Mouse (Mus musculus) intestine, postnatal 0 days (tissue): Measurements from ENCODE around the gene H2-DMb1. TPM values are rescaled to one million over a fixed set of nuclear protein-coding genes. Genes with fewer than 3 reads are reported as not detected.

Source experiments
- ATAC-seq: fragments of 200-750 bp; cut with Nextera tagmentation; 2 replicates; pipeline ENCODE4 v1.8.0; 2017; ENCODE audit warnings: mild to moderate bottlenecking, moderate TSS enrichment, moderate library complexity
- H3K27ac ChIP-seq: fragments of 300-500 bp; sonication (generic); 2 replicates; pipeline ENCODE4 v1.5.1; 2014; ENCODE audit warnings: mild to moderate bottlenecking, low read depth, low read length, moderate library complexity
- H3K27me3 ChIP-seq: fragments of 300-500 bp; sonication (generic); replicated peaks from 2 replicates; pipeline ENCODE4 v1.6.1; 2014; ENCODE audit warnings: low read length, mixed read lengths; ENCODE audit not compliant: control insufficient read depth, insufficient read depth
- H3K36me3 ChIP-seq: fragments of 300-500 bp; sonication (generic); 2 replicates; pipeline ENCODE4 v1.6.1; 2014; ENCODE audit warnings: mild to moderate bottlenecking, moderate library complexity; ENCODE audit not compliant: control insufficient read depth, insufficient read depth
- H3K4me1 ChIP-seq: fragments of 300-500 bp; sonication (generic); replicated peaks from 2 replicates; pipeline ENCODE4 v1.6.1; 2014; ENCODE audit warnings: antibody characterized with exemption, low read length, mixed read lengths; ENCODE audit not compliant: control insufficient read depth, insufficient read depth
- H3K4me2 ChIP-seq: fragments of 300-500 bp; sonication (generic); replicated peaks from 2 replicates; pipeline ENCODE4 v1.6.1; 2014; ENCODE audit warnings: low read depth, mild to moderate bottlenecking, moderate library complexity
- H3K4me3 ChIP-seq: fragments of 300-500 bp; sonication (generic); 2 replicates; pipeline ENCODE4 v1.5.1; 2014; ENCODE audit warnings: low read depth, low read length
- H3K9ac ChIP-seq: fragments of 300-500 bp; sonication (generic); 2 replicates; pipeline ENCODE4 v1.6.1; 2014; ENCODE audit warnings: mild to moderate bottlenecking, low read depth, low read length
- H3K9me3 ChIP-seq: fragments of 300-500 bp; sonication (generic); 2 replicates; pipeline ENCODE4 v1.6.1; 2016; ENCODE audit warnings: mixed run types; ENCODE audit not compliant: control insufficient read depth
- CTCF ChIP-seq: sonication (generic); IDR thresholded peaks from 2 replicates; pipeline ENCODE4 v1.5.1; 2016; ENCODE audit warnings: low read depth, mild to moderate bottlenecking, control low read depth, antibody characterized with exemption, moderate library complexity
- WGBS: fragments of 180-500 bp; shearing (Covaris S2); extraction: QIAGEN DNeasy Blood & Tissue Kit; methylation state at CpG from one replicate; pipeline ENCODE4 v1.1.7; 2014; 5-methylcytosine and 5-hydroxymethylcytosine counted together
- polyA plus RNA-seq: library from polyadenylated mRNA; unstranded; fragments of >200 nt; fragmentation: Nextera tagmentation; extraction: Ambion mirVana; gene quantifications from 2 replicates; pipeline ENCODE4 v1.2.1, GENCODE M21; 2015

H2-DMb1 gene
- polyA plus RNA-seq, 1 experiment from 2014 or later, result 5.1 TPM

DNA sequence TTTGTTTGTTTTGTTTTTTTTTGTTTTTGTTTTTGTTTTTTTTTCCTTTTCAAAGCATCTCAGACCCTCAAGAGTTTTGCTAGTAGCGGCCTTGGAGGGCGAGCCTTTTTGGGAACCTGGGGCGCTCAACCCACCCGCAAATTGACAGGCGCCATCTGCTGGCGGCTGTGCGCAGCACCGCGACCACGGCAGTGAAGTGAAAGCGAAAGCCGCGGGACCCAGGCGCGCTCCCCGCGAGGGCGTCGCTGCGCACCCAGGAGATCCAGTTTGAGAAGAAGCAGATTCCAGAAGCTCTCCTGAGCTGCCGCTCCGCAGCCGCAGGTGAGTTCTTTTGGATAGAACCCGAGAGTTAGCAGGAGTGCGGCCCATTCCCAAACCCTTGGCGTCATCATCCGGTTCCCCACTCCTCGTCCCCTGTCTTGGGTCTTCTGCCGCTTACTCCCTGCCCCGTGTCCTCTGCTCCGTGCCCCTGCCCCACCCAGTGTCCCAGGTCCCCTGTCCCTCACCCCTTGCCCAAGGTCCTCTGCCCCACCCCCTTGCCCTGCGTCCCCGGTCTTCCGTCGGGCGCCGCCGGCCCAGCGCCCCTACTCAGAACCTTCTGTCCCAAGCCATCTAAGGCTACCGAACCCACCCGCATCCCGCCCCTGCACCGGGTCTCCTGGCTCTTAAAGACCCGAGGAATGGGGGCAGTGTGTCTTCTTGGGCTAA lies 51.6 kb downstream of the H2-DMb1 start:
- no peaks in the 10 kb centered on the region for H3K9me3 ChIP-seq
- peak overlapping the region; percentile 53 for H3K9ac ChIP-seq
- H3K36me3 ChIP-seq, result no peaks in the 10 kb centered on the region
- peak overlapping the region; percentile 74 for H3K4me2 ChIP-seq
- no peaks in the 10 kb centered on the region for H3K4me1 ChIP-seq
- TF ChIP-seq CTCF, result peak; percentile 91
- H3K4me3 ChIP-seq, result peak overlapping the region; percentile 66
- peak; percentile 50 for ATAC-seq
- no peaks in the 10 kb centered on the region for H3K27me3 ChIP-seq
- no peak overlapping the region for H3K27ac ChIP-seq
- WGBS, result under 1% methylated on average over 44 of the region's 44 CpGs

DNA sequence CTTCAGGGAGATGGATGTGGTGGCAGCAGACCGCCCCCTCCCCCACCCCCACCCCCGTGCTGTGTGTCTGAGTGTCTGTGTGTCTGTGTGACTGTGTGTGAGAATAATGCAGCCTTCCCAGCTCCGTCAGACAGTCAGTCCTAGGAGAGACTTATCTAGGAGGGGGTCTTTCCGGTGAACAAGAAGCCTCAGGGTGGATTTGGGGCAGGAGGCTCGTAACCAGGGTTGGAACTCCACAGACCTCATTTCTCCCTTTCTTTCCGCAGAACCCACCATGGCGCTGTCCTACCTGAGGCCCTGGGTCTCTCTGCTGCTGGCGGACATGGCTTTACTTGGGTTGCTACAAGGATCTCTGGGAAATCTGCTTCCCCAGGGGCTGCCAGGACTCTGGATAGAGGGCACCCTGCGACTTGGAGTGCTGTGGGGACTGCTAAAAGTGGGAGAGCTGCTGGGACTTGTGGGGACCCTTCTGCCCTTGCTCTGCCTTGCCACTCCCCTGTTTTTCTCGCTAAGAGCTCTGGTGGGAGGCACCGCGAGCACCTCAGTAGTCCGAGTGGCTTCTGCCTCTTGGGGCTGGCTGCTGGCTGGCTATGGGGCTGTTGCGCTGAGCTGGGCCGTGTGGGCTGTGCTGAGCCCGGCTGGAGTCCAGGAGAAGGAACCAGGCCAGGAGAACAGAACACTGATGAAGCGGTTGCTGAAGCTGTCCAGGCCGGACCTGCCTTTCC lies 52.3 kb downstream of the H2-DMb1 start:
- H3K27me3 ChIP-seq, result no peaks in the 10 kb centered on the region
- no peaks in the 10 kb centered on the region for H3K36me3 ChIP-seq
- no peaks in the 10 kb centered on the region for H3K4me1 ChIP-seq
- no peak for TF ChIP-seq CTCF
- 25% methylated on average over 18 of the region's 18 CpGs for WGBS
- H3K27ac ChIP-seq, result no peak overlapping the region
- peak overlapping the region; percentile 66 for H3K4me3 ChIP-seq
- peak overlapping the region; percentile 53 for H3K9ac ChIP-seq
- H3K9me3 ChIP-seq, result no peaks in the 10 kb centered on the region
- ATAC-seq, result peak; percentile 14
- peak overlapping the region; percentile 74 for H3K4me2 ChIP-seq

DNA sequence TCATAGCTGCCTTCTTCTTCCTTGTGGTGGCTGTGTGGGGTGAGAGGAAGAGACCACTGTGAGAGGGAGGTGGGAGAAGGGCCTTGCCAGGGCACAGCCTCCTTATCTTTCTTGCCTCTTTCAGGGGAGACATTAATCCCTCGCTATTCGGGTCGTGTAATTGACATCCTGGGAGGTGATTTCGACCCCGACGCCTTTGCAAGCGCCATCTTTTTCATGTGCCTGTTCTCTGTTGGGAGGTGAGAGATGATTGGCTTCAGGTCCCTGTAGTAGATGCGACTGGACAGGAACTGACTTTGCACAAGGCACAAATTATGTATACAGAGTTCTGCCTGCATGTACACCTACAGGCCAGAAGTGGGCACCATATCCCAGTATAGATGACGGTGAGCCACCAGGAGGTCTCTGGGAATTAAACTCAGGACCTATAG lies 52.9 kb downstream of the H2-DMb1 start:
- no peaks in the 10 kb centered on the region for H3K36me3 ChIP-seq
- H3K27ac ChIP-seq, result no peak overlapping the region
- ATAC-seq, result 0 out of 2 replicates have a peak, but pooled peaks have one; percentile 25
- WGBS, result 26% methylated on average over 9 of the region's 9 CpGs
- H3K4me3 ChIP-seq, result peak overlapping the region; percentile 66; the same call in 1 of the 2 replicates
- H3K4me1 ChIP-seq, result no peaks in the 10 kb centered on the region
- peak overlapping the region; percentile 74 for H3K4me2 ChIP-seq
- TF ChIP-seq CTCF, result peak; percentile 76
- H3K9ac ChIP-seq, result no peak overlapping the region
- H3K27me3 ChIP-seq, result no peaks in the 10 kb centered on the region
- no peaks in the 10 kb centered on the region for H3K9me3 ChIP-seq

DNA sequence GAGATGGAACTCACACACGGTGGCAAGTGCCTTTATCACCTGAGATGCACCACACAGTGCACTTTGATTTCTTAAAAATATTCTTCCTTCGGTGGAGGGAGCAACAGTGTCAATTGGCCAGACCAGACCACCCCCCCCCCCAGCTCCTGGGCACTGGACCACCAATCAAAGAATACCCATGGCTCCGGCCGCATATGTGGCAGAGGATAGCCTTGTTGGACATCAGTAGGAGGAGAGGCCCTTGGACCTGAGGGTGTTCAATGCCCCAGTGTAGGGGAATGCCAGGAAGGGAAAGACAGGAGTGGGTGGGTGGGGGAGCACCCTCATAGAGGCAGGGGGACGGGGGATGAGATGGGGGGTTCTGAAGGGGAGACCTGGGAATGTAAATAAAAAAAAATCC lies 53.9 kb downstream of the H2-DMb1 start:
- no peak for ATAC-seq
- no peak for TF ChIP-seq CTCF
- WGBS, result 87% methylated on average over 5 of the region's 5 CpGs
- Histone ChIP-seq H3K27ac (no peak overlapping the region), H3K9me3 (no peaks in the 10 kb centered on the region), H3K27me3 (no peaks in the 10 kb centered on the region), H3K4me2 (no peak overlapping the region), H3K9ac (no peak overlapping the region), H3K4me1 (no peaks in the 10 kb centered on the region), H3K4me3 (no peak overlapping the region), H3K36me3 (no peaks in the 10 kb centered on the region)

DNA sequence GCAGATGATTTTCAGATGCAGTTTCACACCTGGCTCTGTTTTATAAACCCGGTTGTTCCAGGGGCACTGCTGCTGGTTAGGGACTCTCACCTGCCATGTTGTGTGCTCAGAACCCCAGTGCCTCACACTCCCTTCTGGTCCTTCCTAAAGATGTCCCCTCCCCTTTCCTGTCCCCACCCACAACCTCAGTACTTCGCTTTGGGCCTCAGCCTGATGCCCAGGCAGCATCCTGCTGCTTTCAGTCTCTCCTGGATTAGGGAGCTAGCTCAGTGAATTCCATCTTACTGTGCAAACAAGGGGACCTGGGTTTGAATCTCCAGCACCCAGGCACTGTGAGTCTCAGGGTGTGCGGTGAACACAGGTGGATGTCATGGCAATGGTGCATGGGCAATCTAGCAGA lies 54.6 kb downstream of the H2-DMb1 start:
- Histone ChIP-seq H3K9ac (no peak overlapping the region), H3K4me1 (no peaks in the 10 kb centered on the region), H3K36me3 (no peaks in the 10 kb centered on the region), H3K27ac (no peak overlapping the region), H3K4me3 (no peak overlapping the region), H3K27me3 (0 out of 2 replicates have a peak, but pooled peaks cover 4% of the 10 kb centered on the region), H3K4me2 (no peak overlapping the region), H3K9me3 (no peaks in the 10 kb centered on the region)
- no peak for TF ChIP-seq CTCF
- 68% methylated on average over 3 of the region's 3 CpGs for WGBS
- ATAC-seq, result no peak

DNA sequence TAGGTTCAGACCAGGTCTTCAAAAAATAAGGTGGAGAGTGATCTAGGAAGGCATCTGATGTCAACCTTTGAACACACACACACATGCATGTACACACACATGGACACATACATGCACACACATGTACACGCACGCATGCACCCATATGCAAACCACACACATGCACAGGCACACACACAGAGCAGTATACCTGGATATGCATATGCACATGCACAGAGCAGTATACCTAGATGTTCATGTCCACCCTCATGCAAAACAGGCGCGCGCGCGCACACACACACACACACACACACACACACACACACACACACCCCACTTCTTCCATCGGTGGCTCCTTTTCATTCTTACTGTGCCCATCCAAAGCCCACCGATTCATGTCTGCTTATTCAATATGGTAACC lies 55.0 kb downstream of the H2-DMb1 start:
- WGBS, result 95% methylated on average over 9 of the region's 9 CpGs
- ATAC-seq, result no peak

More for the DNA sequence above, 55.0 kb downstream of the H2-DMb1 start:
- H3K9ac ChIP-seq, result no peak overlapping the region
- no peaks in the 10 kb centered on the region for H3K4me1 ChIP-seq
- H3K36me3 ChIP-seq, result no peaks in the 10 kb centered on the region
- no peak for TF ChIP-seq CTCF
- H3K4me2 ChIP-seq, result no peak overlapping the region
- 0 out of 2 replicates have a peak, but pooled peaks cover 6% of the 10 kb centered on the region for H3K27me3 ChIP-seq
- no peak overlapping the region for H3K4me3 ChIP-seq
- H3K27ac ChIP-seq, result no peak overlapping the region
- H3K9me3 ChIP-seq, result no peaks in the 10 kb centered on the region
